Mouse (Mus musculus) kidney, postnatal 25 days (tissue): ENCODE results near the gene Nudt2.
"Not testable (repeated sequence)": the region's sequence is repeated elsewhere in the genome, so short reads cannot be mapped to it uniquely, and the experiment has no call there.

Experiments used
- DNase-seq, 2 experiments: peaks; one replicate each; pipeline ENCODE4 v3.0.0; 2021; ENCODE audit warnings: mixed read lengths in 2 of 2

Nudt2 gene

DNA sequence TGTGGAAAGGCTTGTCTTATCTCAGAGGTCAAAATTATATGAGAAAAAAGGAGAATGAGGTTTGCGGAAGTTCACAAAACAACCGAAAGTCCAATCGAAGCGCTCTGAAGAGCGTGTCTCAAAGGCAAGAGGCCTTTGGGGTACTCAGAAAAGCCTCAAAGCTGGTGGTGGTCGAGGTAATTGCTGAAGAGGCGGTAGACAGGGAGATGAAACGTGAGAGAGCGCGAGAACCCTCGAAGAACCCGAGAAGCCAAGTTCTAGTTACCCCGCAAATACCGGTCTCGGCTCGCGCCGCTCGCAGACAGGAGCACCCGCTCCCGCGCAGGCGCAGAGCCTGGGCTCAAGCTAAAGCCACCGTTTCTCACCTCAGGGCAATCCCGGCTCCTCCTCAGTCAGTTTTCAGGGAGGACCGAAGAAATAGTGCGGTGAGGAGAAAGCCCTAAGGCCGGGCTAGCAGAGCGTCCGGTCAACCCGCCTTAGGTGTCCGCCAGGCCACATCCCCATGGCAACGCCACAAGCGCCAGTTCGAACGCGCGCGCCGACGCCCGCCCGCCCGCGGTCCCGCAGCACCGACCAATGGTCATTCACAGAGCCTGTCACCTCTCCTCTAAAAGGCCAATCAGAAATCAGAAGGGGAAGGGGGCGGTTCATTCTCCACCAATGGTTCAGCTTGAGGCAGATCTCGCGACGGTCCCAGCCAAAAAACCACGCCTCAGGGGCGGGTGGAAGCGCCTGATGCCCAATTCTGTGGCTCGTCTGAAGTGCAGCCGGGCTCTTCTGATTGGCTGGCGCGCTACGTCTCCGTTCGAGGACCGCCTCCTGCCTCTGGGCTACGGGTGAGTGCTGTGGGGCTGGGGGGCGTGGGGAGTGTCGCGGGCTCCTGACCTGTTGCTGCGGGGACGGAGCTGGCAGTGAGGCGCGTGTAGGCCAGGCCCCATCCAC is at the start of gene Nudt2, which contains the start of gene Kif24:
Gene Nudt2 (plus strand): TSS at position 807 of the 942 bp plus-strand sequence.
Gene Kif24 (minus strand): TSS at position 543 of the 942 bp plus-strand sequence.
- DNase-seq = peak; percentile 98 to 99

DNA sequence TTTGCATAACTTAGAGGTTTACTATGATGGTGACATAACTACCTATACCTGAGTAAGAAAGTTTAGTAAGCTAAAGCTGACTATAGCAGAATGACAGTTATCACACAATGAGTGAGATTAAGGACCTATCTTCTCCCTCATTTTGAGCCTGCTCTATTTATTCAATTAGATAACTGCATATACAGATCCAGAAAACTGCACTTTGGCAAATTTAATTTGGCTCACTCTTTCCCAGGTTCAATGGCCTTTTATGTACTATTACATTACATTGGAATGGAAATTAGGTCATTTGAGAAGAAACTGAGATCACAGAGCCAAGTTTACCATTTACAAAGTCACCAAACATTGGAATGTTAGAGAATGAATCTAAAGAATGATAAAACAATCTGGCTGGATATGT is 48.0 kb upstream of the Nudt2 start:
- no peak for DNase-seq

DNA sequence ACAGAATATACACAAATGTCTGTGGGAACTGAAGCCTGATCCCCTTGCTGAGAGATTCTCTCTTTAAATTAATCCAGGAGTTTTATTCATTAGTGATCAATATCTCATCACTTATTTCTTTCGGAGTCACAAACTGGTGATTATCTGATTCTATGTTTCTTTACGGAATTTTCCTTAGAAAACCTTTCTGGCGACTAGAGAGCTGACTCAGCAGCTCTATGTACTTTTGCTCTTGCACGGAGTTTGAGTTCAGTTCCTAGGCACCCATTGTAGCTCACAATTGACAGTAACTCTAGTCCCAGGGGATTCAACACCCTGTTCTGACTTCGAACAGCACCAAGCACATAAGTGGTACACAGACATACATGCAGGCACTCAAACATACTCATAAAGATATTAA is 26.0 kb upstream of the Nudt2 start:
- no peak for DNase-seq

DNA sequence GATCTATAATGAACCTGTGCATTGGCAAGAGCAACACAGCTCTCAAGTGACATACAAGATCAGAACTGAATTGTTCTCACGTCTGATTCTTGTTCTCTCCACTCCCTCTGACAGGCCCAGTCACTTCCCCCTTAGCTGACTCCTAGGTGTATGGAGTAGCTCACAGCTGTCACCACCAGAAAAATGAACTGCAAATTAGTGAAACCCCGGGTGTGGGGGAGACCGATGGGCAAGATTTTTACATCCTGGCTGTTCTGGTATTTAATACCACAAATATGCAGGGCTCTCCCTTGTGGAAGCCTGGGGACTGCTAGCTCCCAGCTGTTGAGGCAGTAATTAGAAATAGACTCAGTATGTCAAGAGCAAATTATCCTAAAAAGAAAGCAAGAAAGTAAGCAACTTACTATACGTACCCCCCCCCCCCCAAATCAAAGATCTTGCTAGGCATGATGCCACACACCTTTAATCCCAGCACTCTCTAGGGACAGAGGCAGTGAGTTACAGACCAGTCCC is 22.1 kb upstream of the Nudt2 start:
- DNase-seq = no peak

DNA sequence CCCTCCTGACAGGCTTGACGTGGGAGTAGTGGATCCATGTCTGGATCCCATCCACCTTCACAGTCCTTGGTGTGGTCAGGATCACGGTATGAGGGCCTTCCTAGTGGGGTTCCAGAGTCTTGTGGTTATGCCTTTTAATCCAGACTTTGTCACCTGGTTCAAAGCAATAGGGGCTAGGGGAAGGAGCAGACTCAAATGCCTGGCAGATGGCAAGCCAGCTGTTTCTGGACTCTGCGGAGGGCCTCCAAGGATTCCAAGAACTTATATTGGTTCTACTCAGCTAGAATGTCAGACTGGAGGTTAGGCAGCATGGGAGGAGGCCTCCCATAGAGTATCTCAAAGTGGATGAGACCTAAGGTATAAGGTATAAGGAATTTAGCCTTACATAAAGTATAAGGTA is 17.4 kb upstream of the Nudt2 start:
- DNase-seq = no peak

DNA sequence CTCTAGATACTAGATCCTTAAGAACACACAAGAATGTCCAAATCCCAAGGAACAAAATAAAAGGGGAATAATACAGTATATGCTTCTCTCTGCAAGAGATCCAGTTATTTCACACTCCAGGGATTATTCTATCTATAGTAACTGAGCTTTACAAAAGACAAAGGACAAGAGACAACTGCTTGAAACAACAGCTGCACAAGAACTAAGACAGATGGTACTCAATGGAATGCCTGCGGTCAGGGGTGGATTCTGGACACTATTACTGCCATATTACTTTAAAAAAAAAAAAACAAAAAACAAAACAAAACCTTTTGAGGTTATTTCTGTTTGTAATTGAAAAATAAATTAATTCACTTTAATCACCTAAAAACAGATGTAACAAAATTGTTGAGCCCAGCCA is 4.3 kb upstream of the Nudt2 start:
- no peak for DNase-seq

DNA sequence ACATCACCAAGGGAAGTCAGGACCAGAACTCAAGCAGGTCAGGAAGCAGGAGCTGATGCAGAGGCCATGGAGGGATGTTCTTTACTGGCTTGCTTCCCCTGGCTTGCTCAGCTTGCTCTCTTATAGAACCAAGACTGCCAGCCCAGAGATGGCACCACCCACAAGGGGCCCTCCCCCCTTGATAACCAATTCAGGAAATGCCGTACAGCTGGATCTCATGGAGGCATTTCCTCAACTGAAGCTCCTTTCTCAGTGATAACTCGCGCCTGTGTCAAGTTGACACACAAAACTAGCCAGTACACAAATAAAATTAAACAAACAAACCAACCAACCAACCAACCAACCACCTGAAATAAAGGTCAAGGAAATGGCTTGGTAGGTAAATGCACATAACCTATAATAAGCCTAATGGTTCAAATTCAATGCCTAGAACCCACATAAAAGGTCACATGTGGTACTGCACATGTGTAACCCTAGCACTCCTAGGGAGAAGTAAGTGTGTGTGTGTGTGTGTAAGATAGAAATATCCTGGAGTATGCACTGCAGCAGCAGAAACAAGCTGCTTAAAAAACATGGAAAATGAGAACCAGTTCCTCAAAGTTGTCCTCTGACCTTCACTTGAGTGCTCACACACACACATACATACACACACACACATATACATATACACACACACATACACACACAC is 1.8 kb upstream of the Nudt2 start:
- DNase-seq = not testable (repeated sequence)

DNA sequence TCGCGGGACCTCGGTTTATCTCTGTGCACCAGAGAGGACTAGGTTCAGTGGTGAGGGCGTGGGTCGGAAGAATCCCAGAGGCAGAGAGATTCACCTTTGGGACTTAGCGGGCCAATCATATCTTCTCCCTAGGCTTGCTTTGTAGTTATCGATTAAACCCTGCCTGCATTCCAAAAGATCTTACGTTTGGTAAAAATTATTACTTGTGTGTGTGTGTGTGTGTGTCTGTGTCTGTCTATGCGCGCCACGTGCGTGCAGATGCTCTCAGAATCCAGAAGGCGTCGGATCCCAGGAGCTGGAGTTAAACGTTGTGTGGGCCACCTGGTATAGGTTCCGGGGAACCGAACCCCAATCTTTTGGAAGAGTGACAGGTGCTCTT is 325 bp downstream of the Nudt2 start:
- no peak for DNase-seq

DNA sequence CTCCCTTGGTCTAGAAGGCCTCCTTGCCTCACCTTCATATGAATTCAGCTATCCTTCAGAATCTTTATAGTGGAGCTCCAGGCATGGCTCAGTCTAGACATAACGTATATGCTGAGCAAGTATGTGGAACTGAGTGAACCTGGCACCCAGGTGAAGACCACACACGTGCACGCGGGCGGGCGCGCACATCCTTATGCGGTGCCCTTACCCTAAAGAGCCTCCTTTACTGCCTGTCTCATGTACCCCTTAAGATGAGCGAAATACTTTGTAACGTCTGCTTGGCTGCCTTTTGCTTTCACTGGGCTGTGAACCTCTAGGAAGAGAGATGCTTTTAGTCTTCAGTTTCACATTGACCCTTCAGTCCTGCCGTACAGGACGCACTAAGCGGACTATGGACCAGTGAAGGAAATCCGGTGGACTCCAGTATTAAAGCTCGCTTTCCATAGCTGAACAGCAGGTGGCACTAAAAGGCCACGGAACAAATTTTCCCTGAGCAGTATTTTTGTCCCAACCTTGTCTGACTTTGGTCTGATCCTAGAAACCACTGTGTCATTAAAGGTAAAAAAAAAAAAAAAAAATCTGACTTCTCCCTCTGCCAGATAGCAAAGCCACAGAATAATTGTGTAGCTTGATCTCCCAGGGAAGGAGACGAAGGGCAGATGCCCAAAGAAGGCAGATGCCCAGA is 3.6 kb downstream of the Nudt2 start:
- peak; percentile 76 to 81 for DNase-seq

DNA sequence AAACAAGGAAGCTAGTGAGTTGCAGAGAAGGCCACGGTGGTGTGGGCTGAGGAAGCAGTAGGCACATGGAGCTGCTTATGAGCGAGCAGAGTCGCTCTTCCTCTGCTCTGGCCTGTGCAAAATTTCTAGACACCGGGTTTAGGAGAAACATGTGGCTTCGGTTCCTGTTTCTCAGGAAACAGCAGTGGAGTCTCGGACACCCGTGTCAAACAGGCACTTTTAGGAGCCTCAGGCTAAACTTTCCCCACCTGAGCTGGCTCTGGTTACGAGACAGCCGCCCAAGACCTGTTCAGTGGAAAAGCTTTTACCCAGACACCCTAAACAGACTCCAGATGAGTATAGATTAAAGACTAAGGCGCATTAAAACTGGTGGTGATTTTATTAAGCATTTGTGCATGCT is 4.2 kb downstream of the Nudt2 start:
- peak in 1 of 2 experiments; percentile 42 for DNase-seq

DNA sequence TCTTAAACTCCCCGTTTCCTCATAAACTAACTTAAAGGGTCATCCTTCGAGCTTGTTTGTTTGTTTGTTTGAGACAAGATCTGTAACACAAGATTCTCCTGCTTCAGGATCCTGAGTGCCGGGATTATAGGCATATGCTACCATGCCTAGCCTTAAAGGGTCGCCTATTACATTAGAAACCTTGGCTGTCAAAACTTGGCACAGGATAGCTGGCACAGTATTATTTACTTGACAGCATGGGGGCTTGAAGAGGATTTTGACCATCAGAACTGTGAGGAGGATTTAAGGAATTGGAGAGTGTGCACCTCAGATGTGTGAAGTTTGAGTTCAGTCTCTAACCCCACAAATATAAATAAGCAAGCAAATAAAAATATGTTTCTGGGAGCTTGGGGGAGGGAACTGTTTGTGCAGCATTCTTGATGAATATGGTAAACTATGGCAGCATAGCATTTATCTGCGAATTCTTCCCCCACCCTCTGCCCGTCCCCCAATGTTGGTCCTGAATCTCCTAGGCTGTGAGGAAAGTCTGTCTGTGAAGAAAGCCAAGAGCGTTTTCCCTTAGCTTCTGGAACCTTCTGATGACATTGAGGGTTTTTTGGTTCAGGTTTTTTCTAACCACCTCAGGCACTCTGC is 5.2 kb downstream of the Nudt2 start:
- DNase-seq = no peak

DNA sequence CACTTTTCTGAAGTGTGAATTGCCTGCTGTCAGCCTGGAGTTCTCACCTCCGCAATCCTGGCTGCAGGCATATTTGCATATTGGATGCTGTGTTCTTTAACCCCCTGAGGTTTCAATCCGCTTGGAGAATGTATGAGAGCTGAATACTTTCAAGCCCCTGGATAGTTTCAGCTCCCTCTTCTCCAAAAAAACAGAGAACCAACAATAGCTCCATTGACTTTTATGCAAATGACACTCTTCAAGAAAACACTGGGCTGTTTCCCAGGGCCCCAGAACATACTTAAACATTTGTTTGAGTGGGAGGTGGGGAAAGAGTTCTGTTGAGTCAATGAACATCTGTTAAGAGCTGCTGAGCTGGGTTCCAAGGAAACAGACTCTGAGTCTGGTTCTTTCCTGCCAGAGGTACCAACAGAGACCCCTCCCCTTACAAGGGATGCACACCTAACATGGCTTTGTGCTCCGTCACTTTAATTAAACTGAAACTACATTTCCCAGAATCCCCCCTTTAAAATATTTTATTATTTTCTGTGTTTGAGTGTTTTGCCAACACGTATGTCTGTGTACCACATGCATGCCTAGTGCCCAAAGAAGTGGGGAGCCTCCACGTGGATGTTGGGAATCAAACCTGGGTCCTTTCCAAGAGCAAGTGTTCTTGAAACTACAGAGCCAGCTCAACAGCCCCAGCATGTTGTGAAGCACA is 5.9 kb downstream of the Nudt2 start:
- DNase-seq = no peak

DNA sequence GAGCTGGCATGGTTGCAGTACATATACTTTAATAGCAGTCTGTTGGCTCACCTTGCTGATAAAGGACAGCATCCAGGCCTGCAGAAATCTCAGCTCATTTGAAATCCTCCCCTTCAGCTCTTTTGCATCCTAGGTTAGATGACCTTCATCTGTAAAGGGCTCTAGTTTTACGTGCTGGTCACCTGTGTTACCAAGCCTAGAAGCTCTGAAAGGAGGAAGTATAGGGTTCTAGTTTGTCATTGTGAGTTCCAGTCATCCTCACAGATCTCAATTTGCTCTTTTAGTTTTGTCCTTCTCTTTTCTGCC is 6.4 kb downstream of the Nudt2 start:
- DNase-seq = no peak

DNA sequence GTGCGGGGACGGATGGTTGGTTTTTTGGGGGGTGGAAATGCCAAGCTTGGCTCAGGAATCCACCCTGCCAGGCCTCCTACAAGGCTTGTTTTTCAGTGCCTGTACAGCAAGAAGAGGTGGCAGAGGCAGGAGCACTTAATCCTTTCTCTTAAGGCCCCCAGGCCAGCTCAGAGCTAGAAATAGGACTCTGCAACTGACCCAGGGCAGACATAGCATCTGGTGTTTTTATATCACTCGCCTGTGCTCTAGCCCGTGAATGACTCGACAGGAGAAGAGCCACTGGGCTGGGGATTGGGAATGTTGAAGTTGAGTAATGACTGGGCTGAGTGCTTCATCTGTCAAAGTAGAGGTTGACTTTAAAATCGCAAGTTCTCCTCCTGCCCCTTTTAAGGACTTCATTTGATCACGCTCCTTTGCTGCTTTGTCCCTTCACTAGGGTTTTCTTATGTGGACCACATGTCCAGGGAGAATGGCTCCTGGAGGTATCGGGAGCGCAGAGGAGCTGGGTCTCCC is 12.8 kb downstream of the Nudt2 start:
- no peak for DNase-seq

DNA sequence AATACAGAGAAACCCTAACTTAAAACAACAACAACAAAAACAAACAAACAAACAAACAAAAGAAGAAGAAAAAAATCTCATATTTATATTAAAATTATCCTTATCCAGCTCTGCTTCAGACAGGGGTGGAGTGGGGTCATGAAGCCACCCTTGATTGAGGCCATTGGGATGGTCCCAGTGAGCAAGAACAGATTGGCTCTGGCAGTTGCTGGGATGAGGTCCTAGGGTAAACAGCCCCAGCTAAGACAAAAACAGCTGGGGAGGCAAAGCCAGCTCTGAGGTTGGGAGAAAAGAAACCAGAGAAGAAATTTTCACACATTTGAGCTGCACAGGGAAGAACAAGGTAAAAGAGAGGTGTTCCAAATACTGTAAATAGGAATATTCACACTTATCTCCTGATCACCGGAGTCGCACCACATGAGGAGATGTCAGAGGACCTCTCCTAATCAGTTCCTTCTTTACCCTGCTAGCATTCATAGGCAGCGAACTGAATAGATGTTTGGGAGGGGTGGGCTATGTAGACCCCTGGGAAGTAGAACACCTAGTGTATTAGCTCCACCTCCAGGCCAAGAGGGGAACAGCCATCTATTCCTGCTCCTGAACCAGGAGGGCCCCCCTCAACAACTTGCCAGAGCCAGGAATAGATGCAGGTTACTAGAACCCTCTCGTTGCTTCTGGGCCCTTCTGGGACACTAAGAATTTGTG is 14.0 kb downstream of the Nudt2 start:
- DNase-seq = no peak

DNA sequence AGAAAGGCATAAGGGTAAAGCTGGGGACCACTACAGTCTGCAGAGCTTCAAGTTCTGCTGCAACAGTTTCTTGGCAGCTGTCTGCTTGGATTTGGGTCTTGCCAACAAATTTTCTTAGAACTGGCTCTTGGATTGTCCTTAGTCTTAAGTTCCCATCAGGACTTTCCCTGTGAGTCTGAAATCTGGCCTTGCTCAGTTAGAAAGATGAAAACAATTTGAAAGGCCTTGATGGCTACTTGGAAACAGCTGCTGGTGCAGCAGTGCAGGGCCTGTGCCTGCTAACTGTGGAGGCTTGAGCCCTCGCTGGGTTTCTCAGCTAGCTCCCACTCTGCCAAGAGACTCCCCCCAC is 14.5 kb downstream of the Nudt2 start:
- no peak for DNase-seq

DNA sequence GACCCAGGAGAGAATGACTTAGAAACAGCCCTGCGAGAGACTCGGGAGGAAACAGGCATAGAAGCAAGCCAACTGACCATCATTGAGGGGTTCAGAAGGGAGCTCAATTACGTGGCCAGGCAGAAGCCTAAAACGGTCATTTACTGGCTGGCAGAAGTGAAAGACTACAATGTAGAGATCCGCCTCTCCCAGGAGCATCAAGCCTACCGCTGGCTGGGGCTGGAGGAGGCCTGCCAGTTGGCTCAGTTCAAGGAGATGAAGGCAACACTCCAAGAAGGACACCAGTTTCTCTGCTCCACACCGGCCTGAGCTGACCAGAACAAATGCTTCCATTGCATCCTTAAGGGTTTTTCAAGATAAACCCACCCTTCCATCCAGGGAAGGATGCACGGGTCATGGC is 15.3 kb downstream of the Nudt2 start:
- no peak for DNase-seq

DNA sequence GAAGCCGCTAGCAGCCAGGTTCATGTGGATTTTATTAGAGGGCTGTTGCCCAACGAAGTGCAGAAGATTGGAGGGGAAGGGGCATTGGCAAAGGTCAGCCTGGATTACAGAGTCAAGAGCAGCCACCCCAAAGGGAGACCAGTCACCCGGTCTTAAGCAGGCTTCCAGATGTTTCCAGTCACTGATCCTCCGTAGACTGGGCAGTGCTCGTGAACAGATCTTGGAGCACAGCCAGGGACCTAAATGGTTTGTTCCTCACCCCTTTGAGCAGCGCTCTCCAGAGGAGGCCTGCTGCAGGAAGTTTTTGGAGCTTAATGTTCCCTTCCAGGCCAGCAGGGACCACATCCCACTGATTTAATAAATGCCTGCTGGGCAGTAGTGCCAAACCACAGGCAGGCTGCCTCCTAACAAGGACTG is 16.7 kb downstream of the Nudt2 start:
- peak; percentile 78 to 85 for DNase-seq

DNA sequence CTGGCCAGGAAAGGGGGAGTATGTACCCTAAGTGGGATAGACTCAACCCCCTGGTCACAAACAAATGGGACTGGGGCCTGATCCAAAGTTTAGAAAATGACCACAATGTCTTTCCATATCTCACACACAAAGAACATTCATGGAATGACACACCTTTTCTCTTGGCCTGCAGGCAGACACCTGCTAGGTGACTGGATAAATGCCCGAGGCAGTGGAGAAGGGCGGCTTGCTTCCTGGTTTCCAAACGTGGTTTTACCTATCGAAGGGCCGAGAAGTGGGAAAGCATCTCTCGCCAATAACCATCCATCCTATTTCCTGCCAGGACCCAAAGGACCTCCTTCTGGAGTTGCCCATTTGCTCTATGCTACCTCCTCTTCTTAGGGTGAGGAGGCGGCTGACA is 28.0 kb downstream of the Nudt2 start:
- no peak for DNase-seq

DNA sequence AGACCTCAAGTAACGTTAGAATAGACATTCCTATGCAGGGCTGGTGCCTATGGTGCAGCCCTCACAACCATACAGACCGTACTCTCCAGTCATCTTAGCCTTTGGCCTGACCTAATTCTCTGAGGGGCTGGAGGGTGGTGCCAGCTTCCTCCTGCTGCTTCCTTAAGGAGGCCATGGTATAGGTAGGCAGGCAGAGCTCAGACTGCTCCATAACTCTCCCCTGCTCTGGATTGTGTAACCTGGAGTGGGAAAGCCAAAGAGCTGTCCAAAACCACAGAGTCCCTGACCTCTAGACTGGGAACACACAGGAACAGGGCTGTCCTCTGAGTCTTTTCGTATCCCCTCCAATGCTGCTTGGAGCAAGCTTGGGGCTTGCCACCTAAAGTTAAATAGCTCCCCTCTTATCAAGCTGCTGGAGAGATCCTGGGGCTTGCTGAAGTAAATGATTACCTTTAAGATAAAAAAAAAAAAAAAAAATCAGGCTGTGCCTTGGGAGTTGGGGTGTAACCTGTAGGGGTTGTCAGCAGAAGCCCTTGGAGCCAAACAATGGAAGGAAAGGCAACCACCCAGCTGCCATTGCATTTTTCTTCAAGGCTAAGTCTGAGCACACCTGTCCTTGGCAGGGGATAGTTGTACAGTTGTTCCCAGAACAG is 28.6 kb downstream of the Nudt2 start:
- DNase-seq = no peak

DNA sequence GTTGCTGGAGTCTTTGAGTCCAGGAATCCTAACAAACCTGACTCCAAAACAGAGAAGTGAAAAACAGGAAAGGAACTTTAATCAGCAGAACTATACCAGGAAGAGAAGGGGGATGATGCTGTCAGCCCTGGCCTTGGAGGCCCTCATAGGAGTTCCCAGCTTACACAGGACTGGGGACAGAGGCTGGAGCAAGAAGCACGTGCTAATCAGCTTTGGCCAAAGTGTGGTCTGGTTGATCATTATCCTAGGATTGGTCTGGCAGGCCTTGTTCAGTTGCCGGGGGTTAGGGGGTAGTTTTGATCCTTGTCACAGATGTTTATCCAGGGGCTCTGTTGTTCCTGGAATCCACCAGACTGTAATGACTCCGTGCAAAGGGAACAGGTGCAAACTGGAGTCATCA is 29.4 kb downstream of the Nudt2 start:
- DNase-seq = peak; percentile 69 to 82
